Mouse (Mus musculus): ENCODE data around the gene Prl3b1. TPM values are rescaled to one million over a fixed set of nuclear protein-coding genes. Genes with fewer than 3 reads are reported as not detected.

Prl3b1 gene
- total and polyA plus RNA-seq, 3 experiments, result not detected

DNA sequence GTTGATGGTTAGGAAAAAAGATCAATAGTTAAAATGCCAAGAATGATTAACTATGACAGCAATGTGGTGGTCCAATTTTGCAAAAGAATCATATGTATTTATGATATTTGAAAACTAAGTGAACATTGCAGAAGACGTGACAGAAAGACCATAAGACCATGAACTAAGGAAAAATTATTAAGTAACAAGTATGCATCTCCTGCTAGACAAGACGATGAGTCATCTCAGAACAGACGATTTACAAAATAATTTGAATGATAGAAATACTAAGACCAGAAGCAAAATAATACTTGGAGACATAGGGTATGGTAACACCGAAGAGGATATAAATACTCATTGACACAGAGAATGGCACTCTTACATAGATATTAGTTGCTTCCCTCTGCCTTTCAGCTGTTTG lies 17.5 kb downstream of the Prl3b1 start, which contains the start of gene Prl3a1:
Gene Prl3a1, plus strand, starts transcription at position 301 of the 400 bp plus-strand sequence.
- TF ChIP-seq MYB (IDR thresholded peaks at IDR 0.05; ENCODE audit: low read depth, low read length) (no peak), RCOR1 (IDR thresholded peaks at IDR 0.05; ENCODE audit: low read depth, low read length) (no peak), MEF2A (IDR thresholded peaks at IDR 0.05; ENCODE audit: extremely low read depth, insufficient replicate concordance, low read depth, low read length, poor library complexity, severe bottlenecking) (no peak), SMC3 (IDR thresholded peaks at IDR 0.05; ENCODE audit: low read depth, low read length) (no peak), E2F4 (IDR thresholded peaks at IDR 0.05; ENCODE audit: borderline replicate concordance, low read depth, low read length) (no peak), MAFK (IDR thresholded peaks at IDR 0.05; ENCODE audit: borderline replicate concordance, low read depth, low read length) (no peak), KAT2A (conservative IDR thresholded peaks at IDR 0.05; ENCODE audit: low read depth, low read length) (no peak), MXI1 (IDR thresholded peaks at IDR 0.05; ENCODE audit: low read depth, low read length) (no peak), GATA1 (IDR thresholded peaks at IDR 0.05; ENCODE audit: low read depth, low read length) (no peak), NELFE (IDR thresholded peaks at IDR 0.05; ENCODE audit: low read depth, low read length) (no peak)
- Histone ChIP-seq H3K79me2 (ENCODE audit: control insufficient read depth, insufficient read depth, low read length, poor library complexity) (no peaks in the 10 kb centered on the region), H3K4me1 (ENCODE audit: control insufficient read depth in 1 of 2, insufficient read depth in 2 of 2, low read length in 2 of 2) (no peaks in the 10 kb centered on the region), H3K9me3 (replicated peaks; ENCODE audit: insufficient read depth, low read length) (no peaks in the 10 kb centered on the region), H3K27me3 (ENCODE audit: control insufficient read depth in 1 of 2, insufficient read depth in 2 of 2, low read length in 2 of 2) (no peaks in the 10 kb centered on the region), H3K27ac (ENCODE audit: control insufficient read depth, low read depth, low read length) (no peak within 1 kb of the TSS), H3K36me3 (ENCODE audit: control insufficient read depth in 1 of 2, insufficient read depth in 2 of 2, low read length in 2 of 2) (no peaks in the 10 kb centered on the region), H3K4me3 (ENCODE audit: control insufficient read depth in 1 of 2, insufficient read depth in 1 of 2, low read depth in 2 of 2, low read length in 2 of 2) (no peak within 1 kb of the TSS), H3K9ac (ENCODE audit: control insufficient read depth, low read depth, low read length, poor library complexity, severe bottlenecking) (no peak within 1 kb of the TSS)
- DNase-seq (ENCODE audit: low read depth, low spot score), result no peak

Other genes starting within 250 kb of the Prl3b1 start
- not detected in 2 replicates for gene Prl, start 184.3 kb upstream of the Prl3b1 start, total RNA-seq (2012; rRNA removed)
- gene Prl, start 184.3 kb upstream of the Prl3b1 start, polyA plus RNA-seq (2012; ENCODE audit: insufficient read depth in 1 of 2, insufficient read length in 2 of 2, low read depth in 1 of 2, low replicate concordance in 2 of 2, missing spikeins in 1 of 2), result not detected
- not detected in 2 replicates for gene Prl3d1, start 147.7 kb upstream of the Prl3b1 start, total RNA-seq (2012; rRNA removed)
- gene Prl3d1, start 147.7 kb upstream of the Prl3b1 start, polyA plus RNA-seq (2012; ENCODE audit: insufficient read depth in 1 of 2, insufficient read length in 2 of 2, low read depth in 1 of 2, low replicate concordance in 2 of 2, missing spikeins in 1 of 2), result not detected
- not detected in 2 replicates for gene Prl3d2, start 120.1 kb upstream of the Prl3b1 start, total RNA-seq (2012; rRNA removed)
- gene Prl3d2, start 120.1 kb upstream of the Prl3b1 start, polyA plus RNA-seq (2012; ENCODE audit: insufficient read depth in 1 of 2, insufficient read length in 2 of 2, low read depth in 1 of 2, low replicate concordance in 2 of 2, missing spikeins in 1 of 2), result not detected
- not detected in 2 replicates for gene Prl3d3, start 85.1 kb upstream of the Prl3b1 start, total RNA-seq (2012; rRNA removed)
- gene Prl3d3, start 85.1 kb upstream of the Prl3b1 start, polyA plus RNA-seq (2012; ENCODE audit: insufficient read depth in 1 of 2, insufficient read length in 2 of 2, low read depth in 1 of 2, low replicate concordance in 2 of 2, missing spikeins in 1 of 2), result not detected
- gene Prl3c1, start 45.2 kb upstream of the Prl3b1 start, total RNA-seq (2012; rRNA removed), result not detected in 2 replicates
- gene Prl3c1, start 45.2 kb upstream of the Prl3b1 start, polyA plus RNA-seq (2012; ENCODE audit: insufficient read depth in 1 of 2, insufficient read length in 2 of 2, low read depth in 1 of 2, low replicate concordance in 2 of 2, missing spikeins in 1 of 2), result not detected
- not detected in 2 replicates for gene Prl3a1, start 17.6 kb downstream of the Prl3b1 start, total RNA-seq (2012; rRNA removed)
- gene Prl3a1, start 17.6 kb downstream of the Prl3b1 start, polyA plus RNA-seq (2012; ENCODE audit: insufficient read depth in 1 of 2, insufficient read length in 2 of 2, low read depth in 1 of 2, low replicate concordance in 2 of 2, missing spikeins in 1 of 2), result not detected
- gene Prl6a1, start 70.8 kb downstream of the Prl3b1 start, total RNA-seq (2012; rRNA removed), result not detected in 2 replicates
- gene Prl6a1, start 70.8 kb downstream of the Prl3b1 start, polyA plus RNA-seq (2012; ENCODE audit: insufficient read depth in 1 of 2, insufficient read length in 2 of 2, low read depth in 1 of 2, low replicate concordance in 2 of 2, missing spikeins in 1 of 2), result not detected
- not detected in 2 replicates for gene Prl8a2, start 103.8 kb downstream of the Prl3b1 start, total RNA-seq (2012; rRNA removed)
- gene Prl8a2, start 103.8 kb downstream of the Prl3b1 start, polyA plus RNA-seq (2012; ENCODE audit: insufficient read depth in 1 of 2, insufficient read length in 2 of 2, low read depth in 1 of 2, low replicate concordance in 2 of 2, missing spikeins in 1 of 2), result not detected
- gene Prl2b1, start 149.0 kb downstream of the Prl3b1 start, total RNA-seq (2012; rRNA removed), result not detected in 2 replicates
- gene Prl2b1, start 149.0 kb downstream of the Prl3b1 start, polyA plus RNA-seq (2012; ENCODE audit: insufficient read depth in 1 of 2, insufficient read length in 2 of 2, low read depth in 1 of 2, low replicate concordance in 2 of 2, missing spikeins in 1 of 2), result not detected
- gene Prl8a6, start 196.8 kb downstream of the Prl3b1 start, total RNA-seq (2012; rRNA removed), result not detected in 2 replicates
- not detected for gene Prl8a6, start 196.8 kb downstream of the Prl3b1 start, polyA plus RNA-seq (2012; ENCODE audit: insufficient read depth in 1 of 2, insufficient read length in 2 of 2, low read depth in 1 of 2, low replicate concordance in 2 of 2, missing spikeins in 1 of 2)

All from MEL (cell line).